Mouse (Mus musculus) limb, embryonic 14.5 days (tissue): ENCODE measurements around the gene Sap30bp. TPM values are rescaled to one million over a fixed set of nuclear protein-coding genes. Genes with fewer than 3 reads are reported as not detected.

Experiments used
- ATAC-seq: fragments of 200-750 bp; cut with Nextera tagmentation; 2 replicates; pipeline ENCODE4 v1.8.0; 2017; ENCODE audit warnings: low read depth, moderate number of reproducible peaks, moderate TSS enrichment; ENCODE audit not compliant: low FRiP score
- DNase-seq: peaks from one replicate; pipeline ENCODE4 v3.0.0-alpha.2; 2015; ENCODE audit warnings: low spot score
- H3K27ac ChIP-seq: fragments of 300-500 bp; sonication (generic); replicated peaks from 2 replicates; pipeline ENCODE4 v1.5.1; 2014; ENCODE audit warnings: low read depth, mild to moderate bottlenecking, low read length, moderate library complexity, mixed read lengths
- H3K27me3 ChIP-seq: fragments of 300-500 bp; sonication (generic); 2 replicates; pipeline ENCODE4 v1.6.1; 2014; ENCODE audit warnings: low read length, mixed read lengths; ENCODE audit not compliant: control insufficient read depth, insufficient read depth
- H3K36me3 ChIP-seq: fragments of 300-500 bp; sonication (generic); 2 replicates; pipeline ENCODE4 v1.6.1; 2014; ENCODE audit warnings: mild to moderate bottlenecking, low read length, moderate library complexity, mixed read lengths; ENCODE audit not compliant: control insufficient read depth, insufficient read depth
- H3K4me1 ChIP-seq: fragments of 300-500 bp; sonication (generic); 2 replicates; pipeline ENCODE4 v1.6.1; 2014; ENCODE audit warnings: antibody characterized with exemption, low read length, mixed read lengths; ENCODE audit not compliant: control insufficient read depth, insufficient read depth
- H3K4me2 ChIP-seq: fragments of 300-500 bp; sonication (generic); replicated peaks from 2 replicates; pipeline ENCODE4 v1.6.1; 2014; ENCODE audit warnings: low read depth, mild to moderate bottlenecking, low read length, moderate library complexity; ENCODE audit not compliant: severe bottlenecking
- H3K4me3 ChIP-seq: fragments of 300-500 bp; sonication (generic); replicated peaks from 2 replicates; pipeline ENCODE4 v1.5.1; 2014; ENCODE audit warnings: low read length
- H3K9ac ChIP-seq: fragments of 300-500 bp; sonication (generic); 2 replicates; pipeline ENCODE4 v1.6.1; 2014; ENCODE audit warnings: mild to moderate bottlenecking, low read depth, low read length, moderate library complexity; ENCODE audit not compliant: severe bottlenecking
- H3K9me3 ChIP-seq: fragments of 300-500 bp; sonication (generic); 2 replicates; pipeline ENCODE4 v1.6.1; 2016; ENCODE audit warnings: low read length; ENCODE audit not compliant: control insufficient read depth
- POLR2A ChIP-seq: fragments of 200-500 bp; IDR thresholded peaks from 2 replicates; pipeline ENCODE4 v1.8.0; 2012; ENCODE audit warnings: inconsistent platforms, mild to moderate bottlenecking, moderate library complexity, borderline replicate concordance; ENCODE audit not compliant: insufficient read depth, insufficient read length; ENCODE audit errors: extremely low read depth
- WGBS: fragments of 180-500 bp; shearing (Covaris S2); extraction: QIAGEN DNeasy Blood & Tissue Kit; methylation state at CpG from one replicate; pipeline ENCODE4 v1.1.7; 2014; 5-methylcytosine and 5-hydroxymethylcytosine counted together
- polyA plus RNA-seq, 2 experiments: library from polyadenylated mRNA; depleted of rRNA in 1 of 2; stranded (reverse) in 1 of 2; unstranded in 1 of 2; fragments of >200 nt; fragmentation: Nextera tagmentation in 1 of 2; extraction: Ambion mirVana in 1 of 2; gene quantifications; 2 replicates each; pipeline versions ENCODE4 v1.2.1 to v1.2.3; 2012 to 2014

Sap30bp gene
- polyA plus RNA-seq, 2 experiments = 36.9 to 52.6 TPM

DNA sequence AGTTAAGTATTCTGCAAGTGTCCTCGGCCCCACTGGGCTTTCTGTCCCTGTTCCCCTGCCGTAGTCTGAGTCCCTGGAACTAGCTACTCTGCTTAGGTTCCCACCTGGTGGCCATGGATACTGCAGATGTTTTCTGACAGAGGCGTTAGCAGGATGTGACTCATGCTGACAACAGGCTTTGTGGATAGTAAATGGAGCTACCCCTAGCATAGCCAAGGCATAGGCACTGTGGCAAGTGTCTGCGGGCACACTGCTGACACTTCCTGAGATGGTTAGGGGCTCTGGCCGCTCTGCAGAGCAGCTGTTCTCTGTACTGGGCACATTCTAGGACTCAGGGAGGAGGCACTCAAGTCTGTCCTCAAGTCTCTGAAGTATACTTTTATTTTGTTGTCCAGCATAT is 21.6 kb downstream of the Sap30bp start:
- Histone ChIP-seq H3K9ac (no peak overlapping the region), H3K4me2 (no peak overlapping the region), H3K27me3 (no peaks in the 10 kb centered on the region), H3K27ac (no peak overlapping the region), H3K4me1 (peaks cover 3% of the 10 kb centered on the region; the same call in 1 of the 2 replicates), H3K36me3 (peaks cover 72% of the 10 kb centered on the region), H3K9me3 (no peaks in the 10 kb centered on the region), H3K4me3 (no peak overlapping the region)
- no peak for DNase-seq
- no peak for TF ChIP-seq POLR2A
- 84% methylated on average over 5 of the region's 5 CpGs for WGBS
- no peak for ATAC-seq

- TF ChIP-seq POLR2A = no peak
- WGBS = 63% methylated on average over 10 of the region's 10 CpGs
- Histone ChIP-seq H3K9me3 (no peaks in the 10 kb centered on the region), H3K36me3 (peaks cover 77% of the 10 kb centered on the region), H3K27ac (no peak overlapping the region), H3K4me2 (no peak overlapping the region), H3K27me3 (no peaks in the 10 kb centered on the region), H3K4me3 (no peak overlapping the region), H3K4me1 (no peaks in the 10 kb centered on the region), H3K9ac (no peak overlapping the region)
- no peak for ATAC-seq
- DNase-seq = no peak
These were observed 22.2 kb downstream of the Sap30bp start for GRCm38 (mm10) chr11:115955195-115955858.

DNA sequence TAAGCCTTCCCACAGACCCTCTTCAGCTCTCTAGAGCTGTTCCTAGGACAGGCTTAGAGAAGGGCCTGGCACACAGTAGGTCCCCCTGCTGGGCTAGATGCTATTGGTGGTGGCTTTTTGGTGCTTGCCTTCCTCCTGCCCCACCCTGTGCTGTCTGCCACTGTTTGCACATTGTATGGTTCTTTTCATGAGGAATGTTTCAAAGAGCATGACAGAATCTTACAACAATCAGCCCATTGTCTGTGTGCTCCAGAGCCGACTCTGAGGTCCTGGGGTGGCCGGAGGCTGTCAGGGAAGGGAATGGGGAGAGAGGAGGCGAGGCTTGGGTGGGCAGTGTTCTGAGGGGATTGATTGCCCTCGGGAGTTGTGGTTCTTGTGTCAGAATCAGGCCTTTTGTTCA is 23.4 kb downstream of the Sap30bp start:
- ATAC-seq (no peak), DNase-seq (no peak)
- no peak overlapping the region for H3K4me3 ChIP-seq
- no peak for TF ChIP-seq POLR2A
- no peaks in the 10 kb centered on the region for H3K4me1 ChIP-seq
- WGBS = 59% methylated on average over 4 of the region's 4 CpGs
- H3K9ac ChIP-seq = no peak overlapping the region
- no peak overlapping the region; the same call in 1 of the 2 replicates for H3K27ac ChIP-seq
- H3K36me3 ChIP-seq = peaks cover 78% of the 10 kb centered on the region
- no peaks in the 10 kb centered on the region for H3K27me3 ChIP-seq
- no peaks in the 10 kb centered on the region for H3K9me3 ChIP-seq
- H3K4me2 ChIP-seq = no peak overlapping the region

DNA sequence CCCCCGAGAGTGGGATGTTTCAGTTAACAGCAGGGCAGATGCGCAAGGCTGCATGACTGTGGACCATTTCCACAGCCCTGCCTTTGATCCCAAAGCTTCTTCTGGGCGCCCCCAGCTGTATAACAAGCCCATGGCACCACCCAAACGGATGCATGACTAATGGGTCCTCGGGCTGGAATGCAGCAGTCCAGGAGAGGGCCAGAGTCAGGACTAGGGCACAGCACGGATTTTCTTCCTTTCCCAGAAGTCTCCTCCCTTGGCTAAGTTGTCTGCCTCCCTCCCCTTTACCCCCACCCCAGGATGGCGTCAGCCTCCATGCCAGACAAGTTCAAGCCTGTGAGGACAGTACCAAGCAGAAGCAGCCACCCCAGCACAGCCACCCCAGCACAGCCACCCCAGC is 24.9 kb downstream of the Sap30bp start:
- H3K27ac ChIP-seq = no peak overlapping the region
- WGBS = 61% methylated on average over 7 of the region's 7 CpGs

GRCm38 (mm10) chr11:115959018-115959417 is 25.9 kb downstream of the Sap30bp start:
- H3K9me3 ChIP-seq = no peaks in the 10 kb centered on the region
- no peak overlapping the region for H3K4me3 ChIP-seq
- no peak overlapping the region for H3K9ac ChIP-seq
- no peaks in the 10 kb centered on the region for H3K4me1 ChIP-seq
- DNase-seq = no peak
- ATAC-seq = no peak
- no peaks in the 10 kb centered on the region for H3K27me3 ChIP-seq
- WGBS = 95% methylated on average over 9 of the region's 9 CpGs
- no peak overlapping the region for H3K4me2 ChIP-seq
- H3K27ac ChIP-seq = no peak overlapping the region
- no peak for TF ChIP-seq POLR2A
- peaks cover 78% of the 10 kb centered on the region for H3K36me3 ChIP-seq

More for the DNA sequence above, 24.9 kb downstream of the Sap30bp start:
- no peaks in the 10 kb centered on the region for H3K9me3 ChIP-seq
- no peak overlapping the region for H3K9ac ChIP-seq
- no peak for TF ChIP-seq POLR2A
- H3K4me2 ChIP-seq = no peak overlapping the region
- H3K4me1 ChIP-seq = no peaks in the 10 kb centered on the region
- no peaks in the 10 kb centered on the region for H3K27me3 ChIP-seq
- ATAC-seq (no peak), DNase-seq (no peak)
- H3K4me3 ChIP-seq = no peak overlapping the region
- H3K36me3 ChIP-seq = peaks cover 78% of the 10 kb centered on the region
